Mouse (Mus musculus): ENCODE measurements around the gene Hdac9.
A peak's percentile ranks its signal among the peaks of the same experiment; 100 is the strongest.

Hdac9 gene

GRCm38 (mm10) chr12:34916995-34917394 is at the start of gene Hdac9:
Gene Hdac9 (minus strand): TSS chr12:34917095.
- no peak for DNase-seq (ENCODE audit: inconsistent age in 2 of 2, low spot score in 1 of 2)

DNA sequence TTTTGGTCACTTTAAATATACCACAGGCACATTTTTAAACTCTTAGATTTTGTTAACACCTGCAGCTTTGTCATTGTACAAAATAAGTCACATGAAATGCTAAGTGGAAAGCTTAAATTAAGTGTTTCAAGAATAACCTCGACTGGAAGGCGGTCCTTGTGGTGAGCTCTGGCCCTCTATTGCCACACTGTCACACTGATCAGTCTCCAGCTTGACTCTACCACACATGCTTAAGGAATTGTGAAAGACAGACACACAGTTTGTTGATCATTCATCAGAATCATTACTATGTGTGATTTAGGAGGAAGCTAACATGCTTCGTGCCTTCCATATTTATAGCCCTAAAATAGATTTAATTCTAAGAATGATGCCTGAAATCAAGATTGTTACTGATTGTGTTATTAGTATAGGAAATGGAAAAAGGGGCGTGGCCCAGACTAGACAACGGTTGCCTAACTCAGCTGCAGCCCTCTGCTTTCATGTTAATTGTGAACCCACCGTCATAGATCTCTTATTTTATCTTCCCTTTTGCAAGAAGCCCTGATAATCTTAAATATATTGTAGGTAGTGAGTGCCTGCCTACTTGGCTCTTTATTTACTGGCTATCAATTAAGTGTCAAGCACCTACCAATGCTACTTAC is 32.3 kb upstream of the Hdac9 start:
- no peak for DNase-seq (ENCODE audit: inconsistent age in 2 of 2, low spot score in 1 of 2)

- peak in 1 of 2 experiments; percentile 28 for DNase-seq (ENCODE audit: inconsistent age in 2 of 2, low spot score in 1 of 2)
These were observed 21.0 kb upstream of the Hdac9 start for GRCm38 (mm10) chr12:34937918-34938317.

DNA sequence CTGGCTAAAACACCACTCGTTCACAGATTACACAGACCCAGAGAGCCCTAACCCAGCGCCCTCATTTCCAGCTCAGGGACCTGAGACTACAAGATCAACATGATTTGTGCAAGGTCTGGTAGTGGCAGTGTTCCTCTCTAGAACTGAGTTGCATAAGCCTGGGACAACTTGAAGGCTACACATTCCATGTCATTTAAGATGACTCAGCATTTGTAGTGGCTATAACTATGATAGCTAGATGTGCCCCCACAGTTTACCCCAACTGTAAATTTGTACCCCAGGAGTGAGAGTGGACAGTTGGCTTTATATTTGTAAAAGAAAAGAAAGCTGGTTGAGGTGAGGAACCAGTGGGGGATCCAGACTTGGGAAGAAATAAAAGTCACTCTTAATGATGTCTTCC is 8.9 kb downstream of the Hdac9 start:
- DNase-seq (ENCODE audit: inconsistent age in 2 of 2, low spot score in 1 of 2), result no peak

GRCm38 (mm10) chr12:34907506-34907850 is 9.4 kb downstream of the Hdac9 start:
- no peak for DNase-seq (ENCODE audit: inconsistent age in 2 of 2, low spot score in 1 of 2)

GRCm38 (mm10) chr12:34906704-34907505 is 10.0 kb downstream of the Hdac9 start:
- DNase-seq (ENCODE audit: inconsistent age in 2 of 2, low spot score in 1 of 2), result no peak

- no peak for DNase-seq (ENCODE audit: inconsistent age in 2 of 2, low spot score in 1 of 2)
These were observed 10.6 kb downstream of the Hdac9 start for GRCm38 (mm10) chr12:34906376-34906703.

- no peak for DNase-seq (ENCODE audit: inconsistent age in 2 of 2, low spot score in 1 of 2)
These were observed 16.7 kb downstream of the Hdac9 start for GRCm38 (mm10) chr12:34900241-34900640.

GRCm38 (mm10) chr12:34894867-34895266 is 22.0 kb downstream of the Hdac9 start:
- no peak for DNase-seq (ENCODE audit: inconsistent age in 2 of 2, low spot score in 1 of 2)

- no peak for DNase-seq (ENCODE audit: inconsistent age in 2 of 2, low spot score in 1 of 2)
These were observed 28.2 kb downstream of the Hdac9 start for GRCm38 (mm10) chr12:34888694-34889093.

GRCm38 (mm10) chr12:34874926-34875325 is 42.0 kb downstream of the Hdac9 start:
- DNase-seq (ENCODE audit: inconsistent age in 2 of 2, low spot score in 1 of 2), result no peak

GRCm38 (mm10) chr12:34871028-34871427 is 45.9 kb downstream of the Hdac9 start:
- no peak for DNase-seq (ENCODE audit: inconsistent age in 2 of 2, low spot score in 1 of 2)

GRCm38 (mm10) chr12:34841196-34841595 is 75.7 kb downstream of the Hdac9 start:
- no peak for DNase-seq (ENCODE audit: inconsistent age in 2 of 2, low spot score in 1 of 2)

- DNase-seq (ENCODE audit: inconsistent age in 2 of 2, low spot score in 1 of 2), result no peak
These were observed 79.6 kb downstream of the Hdac9 start for GRCm38 (mm10) chr12:34837318-34837717.

DNA sequence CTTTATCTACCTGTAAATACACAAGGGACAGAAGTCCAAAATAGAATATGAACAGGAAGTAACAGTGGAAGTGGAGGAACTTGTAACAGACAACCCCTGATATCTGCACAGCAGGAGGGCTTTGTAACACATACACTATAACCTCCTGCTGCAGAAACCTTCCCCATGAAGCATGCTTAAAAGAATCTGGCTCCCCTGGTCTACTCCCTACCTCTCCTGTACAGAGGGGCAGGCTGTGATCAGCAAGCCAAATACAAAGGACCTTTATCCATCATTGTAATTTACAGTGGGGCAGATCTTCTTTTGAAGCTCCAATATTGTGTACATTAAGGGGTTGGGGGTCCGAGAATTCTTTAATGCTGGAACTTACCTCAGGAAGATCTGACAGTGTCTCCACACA is 80.0 kb downstream of the Hdac9 start:
- DNase-seq (ENCODE audit: inconsistent age in 2 of 2, low spot score in 1 of 2), result no peak

DNA sequence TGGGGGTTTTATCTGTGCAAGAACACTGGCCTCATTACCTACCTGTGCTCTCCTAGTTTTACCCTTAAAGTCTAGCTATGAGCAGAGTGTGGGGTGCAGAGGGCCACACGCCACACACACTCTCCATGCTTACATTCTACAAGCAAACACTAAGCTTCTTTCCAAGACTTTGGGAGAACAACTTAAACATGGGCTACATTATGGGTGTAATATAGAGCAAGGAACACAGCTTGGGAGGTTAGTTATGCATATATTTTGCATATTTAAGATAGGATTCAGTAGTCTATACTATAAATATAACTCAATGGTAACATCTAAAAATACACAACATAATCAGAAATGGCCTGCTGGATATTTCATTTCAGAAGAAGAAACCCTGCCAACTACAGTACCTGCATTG is 80.8 kb downstream of the Hdac9 start:
- DNase-seq (ENCODE audit: inconsistent age in 2 of 2, low spot score in 1 of 2), result no peak

DNA sequence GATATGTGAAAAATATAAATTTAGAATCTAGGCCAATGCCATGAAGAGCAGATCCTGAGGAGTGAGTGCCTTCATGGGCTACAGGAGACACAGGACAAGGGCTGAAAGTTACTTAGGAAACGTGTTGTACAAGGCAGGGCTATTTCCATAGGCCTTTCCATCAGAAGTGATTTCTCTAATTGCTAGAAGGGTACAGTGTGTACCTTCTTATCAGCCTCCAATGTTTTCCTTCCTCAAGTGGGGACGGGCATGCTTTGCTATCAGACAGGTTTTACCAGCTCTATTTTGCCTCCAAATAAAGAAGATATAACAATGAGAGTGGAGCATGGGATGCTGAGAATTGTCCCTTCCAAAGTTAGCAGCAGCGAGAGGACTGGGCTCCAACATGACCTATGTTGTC is 81.4 kb downstream of the Hdac9 start:
- DNase-seq (ENCODE audit: inconsistent age in 2 of 2, low spot score in 1 of 2), result no peak

GRCm38 (mm10) chr12:34828684-34829083 is 88.2 kb downstream of the Hdac9 start:
- DNase-seq (ENCODE audit: inconsistent age in 2 of 2, low spot score in 1 of 2), result no peak

DNA sequence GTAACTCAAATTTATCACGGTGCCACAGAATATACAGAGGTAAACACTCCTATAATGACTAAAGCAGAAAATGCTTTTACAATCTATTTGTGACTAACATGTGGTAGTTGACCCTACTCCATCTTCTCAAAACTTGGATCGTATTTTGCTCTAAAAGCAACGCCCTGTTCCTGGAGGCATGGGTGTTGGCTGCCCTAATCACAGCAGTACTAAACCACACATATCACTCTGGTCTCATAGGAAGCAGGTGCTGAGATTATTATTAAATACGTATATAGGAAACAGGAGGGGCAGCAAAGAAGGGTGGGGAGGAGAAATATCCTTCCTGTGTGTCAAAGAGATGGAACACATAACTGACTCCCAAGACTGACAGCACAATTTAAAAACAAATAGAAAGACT is 90.0 kb downstream of the Hdac9 start:
- DNase-seq (ENCODE audit: inconsistent age in 2 of 2, low spot score in 1 of 2), result no peak

GRCm38 (mm10) chr12:34820229-34820628 is 96.7 kb downstream of the Hdac9 start:
- DNase-seq (ENCODE audit: inconsistent age in 2 of 2, low spot score in 1 of 2), result no peak

DNA sequence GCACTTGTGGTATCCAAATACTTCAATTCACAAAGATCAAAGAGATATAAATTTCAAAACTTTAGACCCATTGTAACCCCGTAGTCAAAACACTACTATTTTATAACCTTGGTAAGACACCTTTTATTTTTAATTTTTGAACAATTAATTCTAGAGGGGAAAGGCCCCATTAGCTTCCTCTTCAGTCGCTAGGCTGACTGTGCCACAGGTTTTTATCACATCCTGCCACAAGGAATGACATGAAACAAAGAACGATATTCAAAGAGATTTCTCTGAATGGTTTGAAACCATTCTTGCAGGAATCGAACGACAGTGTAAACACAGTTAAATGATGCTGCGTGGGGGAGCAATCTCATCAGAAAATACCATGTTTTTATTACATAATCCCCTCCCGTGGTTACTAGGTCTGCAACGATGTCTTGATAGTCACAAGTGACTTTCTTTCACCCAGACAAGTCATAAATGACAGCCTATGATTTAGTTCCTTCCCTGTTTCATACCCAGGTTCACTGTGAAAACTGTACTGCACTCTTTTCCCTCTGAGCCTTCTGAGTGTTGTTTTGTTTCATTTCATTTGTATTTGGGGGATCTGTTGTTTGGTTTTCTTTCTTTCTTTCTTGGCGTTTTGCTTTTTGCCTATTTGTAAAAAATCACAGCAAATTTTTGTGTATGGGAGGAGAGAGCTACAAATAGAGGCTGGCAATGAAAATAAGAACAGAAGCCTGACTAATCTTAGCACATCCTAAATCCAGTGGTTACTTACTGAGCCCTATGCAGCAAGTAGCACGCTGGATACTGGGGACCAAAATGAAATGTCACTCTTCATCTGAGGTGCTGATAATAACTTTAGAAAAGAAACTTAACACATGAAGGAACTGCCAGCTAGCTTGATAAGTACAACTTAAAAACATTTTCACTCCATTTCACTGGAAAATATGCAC is 105.0 kb downstream of the Hdac9 start:
- DNase-seq (ENCODE audit: inconsistent age in 2 of 2, low spot score in 1 of 2), result no peak

DNA sequence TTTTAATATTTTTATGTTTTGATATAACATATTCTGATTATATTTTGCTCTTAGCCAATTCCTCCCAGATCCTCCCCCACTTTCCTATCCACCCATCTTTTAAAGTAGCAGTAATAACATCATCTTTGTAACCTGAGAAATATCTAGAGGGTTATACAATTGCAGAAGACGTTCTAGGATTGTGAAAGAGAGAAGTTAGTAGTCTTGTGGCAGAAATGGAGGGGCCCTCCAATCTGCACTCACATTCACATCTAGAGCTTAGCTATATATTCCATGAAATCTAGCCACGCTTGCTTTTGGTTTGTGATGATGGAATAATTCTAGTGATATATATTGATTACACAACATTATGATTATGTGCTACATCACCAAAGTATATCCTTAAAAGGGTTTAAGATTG is 106.7 kb downstream of the Hdac9 start:
- no peak for DNase-seq (ENCODE audit: inconsistent age in 2 of 2, low spot score in 1 of 2)
